Mouse (Mus musculus): ENCODE data around the gene Il34. TPM values are rescaled to one million over a fixed set of nuclear protein-coding genes. Genes with fewer than 3 reads are reported as not detected.

The Il34 gene
- 1.7 and 2.3 TPM in 2 replicates for polyA plus RNA-seq (2015; fragmentation: Nextera tagmentation; extraction: Ambion mirVana)

GRCm38 (mm10) chr8:110805669-110806068, at the start of gene Il34:
Gene Il34 (minus strand): TSS chr8:110805924.

GRCm38 (mm10) chr8:110846405-110847170, 40.9 kb upstream of the Il34 start, which contains the start of the genes Cog4 and Sf3b3:
Gene Cog4 (plus strand): TSS chr8:110846600.
Gene Sf3b3 (minus strand): TSS chr8:110846787.

DNA sequence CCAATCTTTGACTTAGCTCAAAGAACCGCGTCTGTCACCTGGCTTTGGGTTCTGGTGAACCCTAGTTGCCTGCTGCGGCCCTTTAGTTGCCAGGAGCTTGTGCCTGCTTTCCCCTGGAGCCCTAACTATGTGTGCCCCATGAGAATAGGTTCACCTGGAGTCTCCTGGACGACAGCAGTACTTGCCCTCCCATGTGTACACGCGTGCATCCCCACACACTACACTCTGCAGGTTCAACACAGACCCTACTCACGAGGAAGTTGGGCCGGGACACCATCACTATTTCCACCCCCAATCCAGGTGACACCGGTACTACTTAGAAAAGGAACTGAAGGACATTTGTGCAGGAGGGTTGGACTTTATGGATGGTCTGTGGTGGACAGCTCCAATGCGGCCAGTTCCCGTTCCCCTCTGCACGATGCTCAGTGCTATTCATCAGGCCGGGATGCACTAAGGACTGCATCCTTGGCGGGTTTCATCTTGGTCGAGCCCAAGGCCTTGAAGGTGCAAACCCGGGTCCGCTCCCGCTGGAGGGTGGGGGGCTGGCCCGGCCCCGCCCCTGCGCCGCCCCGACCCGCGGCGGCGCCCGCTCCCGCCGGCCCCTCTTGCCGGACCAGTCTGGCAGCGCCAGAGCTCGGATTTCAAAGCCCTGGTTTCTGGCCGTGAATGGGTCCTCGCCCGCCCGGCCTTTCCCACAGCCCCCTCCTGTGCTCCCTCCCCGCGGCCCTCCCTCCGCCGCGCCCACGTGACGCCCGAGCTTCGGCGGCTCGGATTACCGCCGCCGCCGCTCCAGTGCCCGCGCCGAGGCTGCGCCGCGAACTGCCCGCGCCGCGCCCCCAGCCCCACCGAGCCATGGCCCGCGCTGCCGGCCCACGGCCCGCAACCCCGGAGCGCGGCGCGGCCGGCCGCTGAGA, 84.8 kb downstream of the Il34 start, which contains the start of gene Mtss1l:
Gene Mtss1l (plus strand): TSS at position 792 of the 914 bp plus-strand sequence.

Other genes with a start within 250 kb of the Il34 start
- gene Vac14, start 187.3 kb downstream of the Il34 start, polyA plus RNA-seq (2015; fragmentation: Nextera tagmentation; extraction: Ambion mirVana): 9.9 TPM in 2 replicates
- gene Mtss1l, start 84.4 kb downstream of the Il34 start, polyA plus RNA-seq (2015; fragmentation: Nextera tagmentation; extraction: Ambion mirVana): 6.0 and 7.1 TPM in 2 replicates
- gene Cog4, start 40.7 kb upstream of the Il34 start, polyA plus RNA-seq (2015; fragmentation: Nextera tagmentation; extraction: Ambion mirVana): 35.8 and 37.4 TPM in 2 replicates
- 47.1 and 49.0 TPM in 2 replicates for gene Sf3b3, start 40.9 kb upstream of the Il34 start, polyA plus RNA-seq (2015; fragmentation: Nextera tagmentation; extraction: Ambion mirVana)
- 5.1 and 5.9 TPM in 2 replicates for gene Fuk, start 96.6 kb upstream of the Il34 start, polyA plus RNA-seq (2015; fragmentation: Nextera tagmentation; extraction: Ambion mirVana)
- 18.4 and 19.5 TPM in 2 replicates for gene St3gal2, start 114.0 kb upstream of the Il34 start, polyA plus RNA-seq (2015; fragmentation: Nextera tagmentation; extraction: Ambion mirVana)
- gene Ddx19a, start 191.9 kb upstream of the Il34 start, polyA plus RNA-seq (2015; fragmentation: Nextera tagmentation; extraction: Ambion mirVana): 8.1 and 8.4 TPM in 2 replicates
- gene Ddx19b, start 225.8 kb upstream of the Il34 start, polyA plus RNA-seq (2015; fragmentation: Nextera tagmentation; extraction: Ambion mirVana): 4.3 and 5.1 TPM in 2 replicates
- 37.8 and 40.5 TPM in 2 replicates for gene Aars, start 227.2 kb upstream of the Il34 start, polyA plus RNA-seq (2015; fragmentation: Nextera tagmentation; extraction: Ambion mirVana)